Mouse (Mus musculus) testis, adult 2 months (tissue): Measurements from ENCODE around the gene Pex14. TPM values are rescaled to one million over a fixed set of nuclear protein-coding genes. Genes with fewer than 3 reads are reported as not detected.

Experiments
- H3K27ac ChIP-seq: fragments of 200-500 bp; 2 replicates; pipeline ENCODE4 v1.5.1; 2012; ENCODE audit warnings: low read depth, low read length; ENCODE audit not compliant: control insufficient read depth, insufficient read depth
- H3K27me3 ChIP-seq: fragments of 200-500 bp; 2 replicates; pipeline ENCODE4 v1.6.1; 2012; ENCODE audit warnings: mild to moderate bottlenecking, low read length, moderate library complexity; ENCODE audit not compliant: control insufficient read depth, insufficient read depth
- H3K36me3 ChIP-seq: fragments of 200-500 bp; 2 replicates; pipeline ENCODE4 v1.6.1; 2012; ENCODE audit warnings: mild to moderate bottlenecking, low read length; ENCODE audit not compliant: control insufficient read depth, insufficient read depth
- H3K4me1 ChIP-seq: fragments of 200-500 bp; 2 replicates; pipeline ENCODE4 v1.6.1; 2012; ENCODE audit warnings: low read length; ENCODE audit not compliant: control insufficient read depth, insufficient read depth
- H3K4me3 ChIP-seq: fragments of 200-500 bp; 2 replicates; pipeline ENCODE4 v1.5.1; 2012; ENCODE audit warnings: low read depth, mild to moderate bottlenecking, low read length, moderate library complexity, mixed read lengths; ENCODE audit not compliant: control insufficient read depth
- CTCF ChIP-seq: fragments of 200-500 bp; IDR thresholded peaks from 2 replicates; pipeline ENCODE4 v1.5.1; 2012; ENCODE audit warnings: low read depth, mild to moderate bottlenecking, inconsistent platforms, low read length, moderate library complexity; ENCODE audit not compliant: control insufficient read depth, insufficient read depth, insufficient replicate concordance
- POLR2A ChIP-seq: fragments of 200-500 bp; IDR thresholded peaks from 2 replicates; pipeline ENCODE4 v1.6.1; 2012; ENCODE audit warnings: low read depth, mild to moderate bottlenecking, inconsistent platforms, low read length, moderate library complexity; ENCODE audit not compliant: control insufficient read depth
- polyA plus RNA-seq: library from polyadenylated mRNA; depleted of rRNA; stranded (reverse); fragments of >200 nt; gene quantifications from 2 replicates; pipeline ENCODE4 v1.2.3, GENCODE M21; 2012

Gene Pex14
- polyA plus RNA-seq, 1 experiment = 22.9 TPM

- no peaks in the 10 kb centered on the region for H3K27me3 ChIP-seq
- H3K27ac ChIP-seq = no peak overlapping the region
- no peak overlapping the region for H3K4me3 ChIP-seq
- TF ChIP-seq POLR2A (no peak), CTCF (no peak)
- H3K36me3 ChIP-seq = no peaks in the 10 kb centered on the region
- H3K4me1 ChIP-seq = no peaks in the 10 kb centered on the region
Observed at GRCm38 (mm10) chr4:149025242-149025641, 74.4 kb downstream of the Pex14 start.

- no peak overlapping the region for H3K27ac ChIP-seq
- H3K27me3 ChIP-seq = no peaks in the 10 kb centered on the region
- no peaks in the 10 kb centered on the region for H3K4me1 ChIP-seq
- no peak for TF ChIP-seq CTCF
- TF ChIP-seq POLR2A = no peak
- no peaks in the 10 kb centered on the region for H3K36me3 ChIP-seq
- H3K4me3 ChIP-seq = no peak overlapping the region
Observed at GRCm38 (mm10) chr4:149021021-149021420, 78.7 kb downstream of the Pex14 start.

- Histone ChIP-seq H3K27ac (no peak overlapping the region), H3K27me3 (no peaks in the 10 kb centered on the region), H3K36me3 (no peaks in the 10 kb centered on the region), H3K4me3 (no peak overlapping the region), H3K4me1 (no peaks in the 10 kb centered on the region)
- no peak for TF ChIP-seq POLR2A
- TF ChIP-seq CTCF = no peak
Observed at GRCm38 (mm10) chr4:149019456-149019855, 80.2 kb downstream of the Pex14 start.

DNA sequence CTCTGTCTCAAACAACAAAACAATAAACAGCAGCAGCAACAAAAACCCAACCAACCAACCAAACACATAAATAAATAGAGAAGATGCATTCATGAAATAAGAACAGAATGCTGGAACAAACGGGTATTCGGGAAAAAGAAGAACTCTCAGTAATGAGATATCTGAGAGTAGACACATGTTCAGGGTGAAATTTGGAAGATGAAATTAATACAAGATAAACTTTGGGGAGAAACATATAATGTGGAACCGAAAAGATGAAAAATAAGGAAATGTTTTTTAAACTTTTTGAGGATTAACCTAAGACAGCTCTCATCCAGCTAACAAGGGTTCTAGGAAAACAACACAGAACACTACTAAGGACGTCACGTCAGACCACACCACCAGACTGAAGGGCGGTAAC, 92.9 kb downstream of the Pex14 start:
- H3K27me3 ChIP-seq = no peaks in the 10 kb centered on the region
- H3K36me3 ChIP-seq = no peaks in the 10 kb centered on the region
- H3K4me3 ChIP-seq = no peak overlapping the region
- no peaks in the 10 kb centered on the region for H3K4me1 ChIP-seq
- TF ChIP-seq CTCF = no peak
- TF ChIP-seq POLR2A = no peak
- no peak overlapping the region for H3K27ac ChIP-seq

DNA sequence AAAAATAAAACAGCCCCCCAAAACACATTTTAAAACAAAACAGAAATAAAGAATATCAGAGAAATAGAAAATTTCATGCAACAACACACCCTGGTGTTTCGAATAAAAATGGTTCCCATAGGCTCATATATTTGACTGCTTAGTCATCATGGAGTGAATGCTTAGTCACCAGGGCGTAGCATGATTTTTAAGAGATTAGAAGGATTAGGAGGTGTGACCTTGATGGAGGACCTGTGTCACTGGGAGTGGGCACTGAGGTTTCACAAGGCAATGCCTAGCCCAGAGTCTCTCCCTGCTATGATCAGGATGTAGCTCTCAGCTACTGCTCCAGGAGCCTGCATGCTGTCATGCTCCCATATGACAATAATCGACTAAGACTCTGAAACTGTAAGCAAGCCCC, 93.6 kb downstream of the Pex14 start:
- Histone ChIP-seq H3K36me3 (no peaks in the 10 kb centered on the region), H3K27me3 (no peaks in the 10 kb centered on the region), H3K4me3 (no peak overlapping the region), H3K27ac (no peak overlapping the region), H3K4me1 (no peaks in the 10 kb centered on the region)
- no peak for TF ChIP-seq CTCF
- no peak for TF ChIP-seq POLR2A

- Histone ChIP-seq H3K36me3 (no peaks in the 10 kb centered on the region), H3K4me3 (no peak overlapping the region), H3K27me3 (no peaks in the 10 kb centered on the region), H3K4me1 (no peaks in the 10 kb centered on the region), H3K27ac (no peak overlapping the region)
- TF ChIP-seq POLR2A (no peak), CTCF (no peak)
Observed at GRCm38 (mm10) chr4:149002441-149003093, 97.1 kb downstream of the Pex14 start.

DNA sequence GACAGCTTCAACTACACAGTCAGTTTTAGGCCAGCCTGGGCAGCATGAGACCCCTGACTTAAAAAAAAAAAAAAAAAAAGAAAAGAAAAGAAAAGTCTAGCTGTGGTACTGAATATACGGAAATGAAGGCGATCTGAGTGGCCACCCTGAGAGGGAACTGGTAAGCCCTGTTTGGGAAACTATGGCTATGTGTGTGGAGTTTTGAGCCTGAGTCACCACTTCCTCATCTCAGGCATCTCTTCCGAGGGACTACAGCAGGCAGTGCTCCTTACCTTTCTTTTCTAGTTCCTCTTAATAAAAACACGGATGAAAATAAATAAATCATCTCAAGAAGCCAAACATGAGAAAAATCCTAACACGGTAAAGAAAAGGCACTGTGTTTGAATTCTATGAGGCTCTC, 98.2 kb downstream of the Pex14 start:
- TF ChIP-seq CTCF = no peak
- TF ChIP-seq POLR2A = no peak
- H3K4me3 ChIP-seq = peak overlapping the region; percentile 46
- H3K27me3 ChIP-seq = no peaks in the 10 kb centered on the region
- no peak overlapping the region for H3K27ac ChIP-seq
- no peaks in the 10 kb centered on the region for H3K4me1 ChIP-seq
- H3K36me3 ChIP-seq = no peaks in the 10 kb centered on the region

DNA sequence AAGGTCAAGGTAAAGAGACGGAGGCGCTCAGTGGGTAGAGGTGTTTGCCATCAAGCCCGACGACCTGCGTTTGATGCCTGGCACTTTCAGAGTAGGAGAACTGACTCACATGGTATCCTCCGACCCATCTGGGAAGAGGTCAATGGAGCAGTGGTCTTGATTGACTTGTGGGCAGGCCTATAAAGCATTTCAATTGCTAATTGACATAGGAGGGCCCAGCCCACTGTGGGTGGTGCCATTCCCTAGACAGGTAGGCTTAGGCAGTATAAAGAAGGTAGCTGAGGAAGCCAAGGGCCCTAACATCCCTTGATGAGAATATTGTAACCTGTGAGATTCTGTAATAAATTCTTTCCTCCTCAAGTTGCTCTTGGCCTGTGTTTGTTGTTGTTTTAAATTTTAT, 98.9 kb downstream of the Pex14 start:
- H3K36me3 ChIP-seq = no peaks in the 10 kb centered on the region
- H3K27ac ChIP-seq = no peak overlapping the region
- no peak for TF ChIP-seq CTCF
- no peak for TF ChIP-seq POLR2A
- H3K27me3 ChIP-seq = no peaks in the 10 kb centered on the region
- H3K4me3 ChIP-seq = no peak overlapping the region; the same call in 1 of the 2 replicates
- no peaks in the 10 kb centered on the region for H3K4me1 ChIP-seq
